Mouse (Mus musculus) urinary bladder, postnatal 36 days (tissue): ENCODE data around the gene Cd180.
"Not testable (repeated sequence)": the region's sequence is repeated elsewhere in the genome, so short reads cannot be mapped to it uniquely, and the experiment has no call there.

Experiments
- DNase-seq, 2 experiments: peaks; one replicate each; pipeline ENCODE4 v3.0.0; 2022; ENCODE audit warnings: low spot score in 2 of 2, mixed read lengths in 1 of 2

Cd180 gene

DNA sequence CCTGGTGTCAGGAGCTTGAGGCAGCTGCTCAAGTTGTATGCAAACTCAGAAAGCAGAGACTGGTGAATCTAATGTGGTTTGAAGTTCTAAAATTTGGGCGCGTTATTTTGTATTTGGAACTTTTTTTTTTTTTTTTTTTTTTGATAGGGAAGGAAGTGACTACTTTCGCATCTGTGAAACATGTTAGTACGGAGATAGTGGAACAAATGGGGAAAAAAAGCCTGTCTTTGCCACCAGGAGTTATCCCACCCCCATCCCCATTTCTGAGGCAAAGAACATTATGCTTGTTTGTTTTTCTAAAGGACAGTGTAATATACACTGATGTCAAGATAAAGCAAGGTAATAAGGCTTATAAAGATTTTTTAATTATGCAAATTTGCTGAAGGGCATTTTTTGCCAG, 15.8 kb upstream of the Cd180 start:
- DNase-seq: not testable (repeated sequence)

DNA sequence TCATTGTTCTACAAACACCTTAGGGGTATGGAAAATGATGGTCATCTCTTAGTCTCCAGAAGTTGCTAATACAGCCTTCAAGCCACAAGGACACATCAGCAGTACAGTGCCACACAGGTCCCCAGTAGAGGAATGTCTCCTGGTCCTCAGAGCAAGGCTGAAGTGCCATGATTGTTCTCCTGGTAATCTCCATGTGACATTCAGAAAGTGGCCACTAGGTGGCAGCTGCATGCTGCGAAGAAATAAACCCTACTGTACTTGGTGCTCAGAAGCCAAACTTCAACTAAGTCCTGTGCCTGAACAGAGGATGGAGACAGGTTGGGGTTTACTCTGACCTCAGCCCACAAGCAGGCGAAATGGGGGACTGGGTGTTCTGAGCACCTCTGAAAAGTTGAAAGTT, 14.9 kb upstream of the Cd180 start:
- DNase-seq: peak; percentile 57 to 68

- DNase-seq: no peak
Measured at GRCm38 (mm10) chr13:102684890-102685289, 8.5 kb upstream of the Cd180 start.

DNA sequence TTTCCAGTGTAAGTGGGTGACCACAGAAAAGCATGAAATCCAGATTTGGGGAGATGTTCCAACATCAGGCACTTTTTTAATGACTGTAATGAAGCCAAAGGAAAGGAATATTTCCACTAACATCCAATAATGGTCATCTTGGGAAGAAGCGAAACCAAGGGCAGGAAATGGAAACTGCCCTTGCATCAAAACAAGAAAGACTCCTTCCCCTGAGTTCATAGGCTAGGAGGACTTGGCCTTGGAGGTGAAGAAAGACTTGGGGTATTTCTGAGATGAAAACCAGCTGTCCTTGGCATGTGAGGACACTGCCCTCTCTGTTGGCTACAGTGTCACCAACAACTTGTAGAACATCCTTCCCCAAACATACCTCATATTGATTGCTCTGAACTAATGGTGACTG, 5.2 kb upstream of the Cd180 start:
- no peak for DNase-seq

- no peak for DNase-seq
Measured at GRCm38 (mm10) chr13:102689201-102690090, 3.9 kb upstream of the Cd180 start.

GRCm38 (mm10) chr13:102690184-102690583, 3.2 kb upstream of the Cd180 start:
- no peak for DNase-seq

DNA sequence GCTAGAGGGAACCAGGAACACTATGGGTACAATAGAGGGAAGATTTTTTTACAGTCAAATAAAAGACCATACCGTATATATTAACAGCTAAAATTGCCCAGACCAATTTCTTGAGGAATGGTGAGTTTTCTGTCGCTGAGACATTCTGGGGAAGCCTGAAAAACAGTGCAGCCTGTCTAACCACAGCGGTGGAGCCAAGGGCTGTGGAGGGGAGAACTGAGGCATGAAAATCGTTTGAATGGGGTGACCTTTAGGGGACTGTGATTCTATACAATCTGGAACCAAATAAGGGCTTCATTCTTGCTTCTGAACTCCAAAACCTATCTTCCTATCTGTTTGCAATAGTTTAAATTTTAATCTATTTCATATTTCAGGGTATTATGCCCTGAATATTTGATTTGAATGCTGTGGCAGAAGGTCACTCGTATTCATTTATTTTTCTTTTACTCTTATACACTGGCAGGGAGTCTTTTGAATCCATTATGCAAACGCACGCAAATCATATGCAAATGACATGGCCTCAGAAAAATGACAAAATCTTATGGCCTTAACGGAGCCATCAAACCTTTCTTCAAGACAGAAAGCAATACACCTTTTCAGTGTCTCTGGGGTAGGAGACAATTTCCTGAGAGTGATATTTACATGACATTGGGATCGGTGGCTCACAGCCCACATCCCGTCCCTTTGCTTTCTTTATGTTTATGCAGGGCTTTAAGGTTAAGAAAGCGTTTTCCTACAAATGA, 1.8 kb upstream of the Cd180 start:
- DNase-seq: no peak

DNA sequence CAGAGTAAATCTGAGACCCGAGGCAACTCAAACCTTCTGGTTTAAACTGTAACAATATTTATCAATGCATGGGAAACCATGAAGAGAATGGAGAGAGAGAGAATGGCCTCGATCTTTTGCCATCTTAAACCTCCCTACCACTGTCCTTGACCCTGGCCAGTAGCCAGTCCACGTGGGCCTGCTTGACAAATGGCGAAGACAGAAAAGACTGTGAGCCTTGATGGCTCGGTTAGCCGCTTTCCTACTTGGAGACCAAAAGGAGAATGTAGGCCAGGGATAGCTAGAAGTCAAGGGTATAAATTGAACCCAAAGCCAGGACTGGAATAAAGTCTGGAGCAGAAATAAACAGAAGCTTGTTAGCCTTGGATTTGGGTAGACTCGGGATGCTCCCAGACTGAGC, 796 bp downstream of the Cd180 start:
- no peak for DNase-seq

DNA sequence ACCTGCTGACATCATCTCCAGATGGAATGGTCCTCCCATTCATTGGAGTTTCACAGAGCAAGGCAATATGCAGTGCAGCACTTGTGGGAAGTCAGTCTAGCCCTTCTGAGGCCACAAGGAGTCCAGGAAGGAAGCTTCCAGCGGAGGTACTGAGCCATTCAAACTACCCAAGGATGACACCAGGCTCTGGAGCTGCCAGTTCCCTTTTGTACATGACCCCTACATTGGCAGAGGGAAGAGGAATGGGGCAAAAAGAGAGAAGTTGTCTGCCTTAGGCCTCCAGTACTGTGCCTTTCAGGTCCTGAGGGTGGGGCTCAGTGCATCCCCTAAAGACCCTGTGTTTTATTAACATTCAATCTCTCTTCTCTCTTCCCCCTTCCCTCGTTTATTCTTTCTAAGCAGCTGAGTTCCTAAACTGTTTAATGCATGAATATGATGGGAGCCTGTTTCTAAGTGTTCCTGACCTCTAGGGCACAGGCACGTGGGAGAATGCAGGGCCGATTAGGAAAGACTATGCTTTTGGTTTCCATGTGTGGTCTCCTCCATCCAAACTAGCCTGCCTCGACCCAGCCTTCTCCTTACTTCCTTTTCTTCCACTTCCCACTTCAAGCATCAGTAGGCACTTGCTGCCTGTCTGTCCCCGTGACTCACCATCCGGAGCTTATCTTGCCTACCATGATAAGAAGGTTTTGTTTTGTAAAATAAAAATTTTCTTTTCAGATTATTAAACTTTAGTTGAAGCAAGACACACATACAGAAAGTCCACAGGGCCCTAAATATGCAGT, 2.0 kb downstream of the Cd180 start:
- no peak for DNase-seq

DNA sequence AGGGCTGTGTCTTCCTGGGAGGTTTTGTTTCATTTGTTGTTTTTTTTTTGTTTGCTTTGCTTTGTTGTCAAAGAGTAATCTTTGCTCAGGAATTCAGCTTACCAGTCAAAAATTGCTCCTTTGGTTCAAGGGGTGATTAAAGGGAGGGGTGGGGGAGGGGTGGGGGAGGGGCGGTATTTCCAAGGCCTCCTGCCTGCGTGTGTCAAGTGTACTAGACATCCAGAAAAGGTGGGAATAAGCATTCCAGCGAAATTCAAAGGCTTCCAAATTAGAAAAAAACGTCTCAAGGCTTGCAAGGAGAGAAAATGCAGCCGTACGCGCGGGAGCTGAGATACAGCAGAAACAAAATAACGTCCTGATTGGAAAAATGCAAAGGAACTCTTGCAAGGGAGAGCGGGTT, 5.0 kb downstream of the Cd180 start:
- no peak for DNase-seq

DNA sequence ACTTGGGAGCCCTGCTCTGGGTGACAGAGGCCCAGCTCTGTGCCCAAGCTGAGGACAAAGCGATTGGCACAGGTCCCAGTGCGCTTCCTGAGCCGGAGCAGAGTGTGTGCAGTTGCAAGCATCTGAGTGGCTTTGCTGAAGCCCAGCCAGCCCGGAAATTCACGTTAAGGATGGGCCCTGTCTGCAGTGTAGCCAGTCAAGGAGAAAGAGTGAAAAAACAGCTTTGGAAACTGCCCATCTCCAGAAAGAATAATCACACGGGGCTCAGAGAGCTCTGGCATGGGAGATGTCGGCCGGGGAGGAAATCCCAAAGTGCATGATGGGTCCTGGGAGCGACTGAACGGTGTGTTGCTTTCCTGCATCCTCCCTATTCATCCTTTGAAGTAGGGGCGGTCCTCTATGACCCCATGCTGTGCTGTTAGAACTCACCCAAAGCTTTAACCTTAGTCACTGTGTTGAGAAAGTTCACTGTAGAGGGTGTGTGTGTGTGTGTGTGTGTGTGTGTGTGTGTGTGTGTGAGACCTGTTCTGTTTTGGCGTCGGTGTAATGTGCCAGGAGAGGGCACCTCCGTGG, 5.5 kb downstream of the Cd180 start:
- DNase-seq: peak in 1 of 2 experiments; percentile 42

DNA sequence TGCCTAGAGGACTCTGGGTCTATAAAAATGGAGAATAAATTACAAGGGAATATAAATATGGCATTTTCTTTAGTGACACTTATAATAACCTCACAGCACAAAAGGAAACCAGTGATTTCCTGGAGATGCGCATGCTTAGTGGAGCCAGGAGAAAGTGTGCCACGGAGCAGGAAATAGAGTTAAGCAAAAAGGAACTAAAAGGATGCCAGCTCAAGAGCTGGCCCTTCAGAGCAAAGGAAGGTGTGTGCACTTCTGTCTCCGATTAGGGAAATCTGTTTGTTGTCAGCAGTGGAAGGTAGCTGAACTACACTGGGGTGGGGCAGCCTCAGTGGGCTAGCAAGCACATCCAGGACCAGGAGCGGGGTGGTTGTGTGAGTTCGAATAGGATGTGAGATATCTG, 6.8 kb downstream of the Cd180 start:
- DNase-seq: no peak

DNA sequence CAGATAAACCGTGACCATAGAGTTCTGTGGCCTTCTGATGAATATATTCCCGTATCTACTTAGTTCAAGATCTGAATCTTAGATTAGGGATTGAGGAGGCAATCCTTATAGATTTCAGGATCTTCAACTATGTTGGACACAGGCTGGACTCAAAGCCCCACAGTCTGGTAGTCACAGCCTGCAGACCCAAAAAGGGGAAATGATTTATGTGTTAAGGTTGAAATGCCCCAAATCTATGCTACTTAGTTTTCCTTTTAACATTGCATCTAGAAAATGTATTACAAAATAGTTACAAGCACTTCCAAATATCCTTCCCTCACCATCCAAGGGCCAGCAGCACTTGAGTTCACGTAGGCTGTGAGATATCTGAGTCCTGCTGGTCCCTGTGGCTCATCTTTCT, 7.4 kb downstream of the Cd180 start:
- no peak for DNase-seq

DNA sequence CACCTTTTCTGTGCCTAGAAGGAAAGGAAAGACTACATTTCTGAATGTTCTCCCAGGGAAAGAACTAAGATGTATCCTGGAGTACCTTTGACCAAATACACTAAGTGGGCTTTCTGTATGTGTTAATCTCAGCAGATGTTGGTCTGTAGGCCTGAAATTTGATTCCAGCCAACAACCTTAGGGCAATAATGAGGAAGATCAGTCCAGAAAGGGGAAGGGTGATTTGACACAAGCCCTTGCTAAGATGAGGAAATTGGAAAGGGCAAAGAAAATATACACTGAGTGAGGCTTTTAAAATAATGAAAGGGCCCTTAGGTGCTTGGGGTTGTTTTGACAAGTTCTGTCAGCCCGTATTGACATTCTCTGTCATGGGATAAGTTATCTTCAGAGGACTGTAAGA, 23.6 kb downstream of the Cd180 start:
- no peak for DNase-seq

DNA sequence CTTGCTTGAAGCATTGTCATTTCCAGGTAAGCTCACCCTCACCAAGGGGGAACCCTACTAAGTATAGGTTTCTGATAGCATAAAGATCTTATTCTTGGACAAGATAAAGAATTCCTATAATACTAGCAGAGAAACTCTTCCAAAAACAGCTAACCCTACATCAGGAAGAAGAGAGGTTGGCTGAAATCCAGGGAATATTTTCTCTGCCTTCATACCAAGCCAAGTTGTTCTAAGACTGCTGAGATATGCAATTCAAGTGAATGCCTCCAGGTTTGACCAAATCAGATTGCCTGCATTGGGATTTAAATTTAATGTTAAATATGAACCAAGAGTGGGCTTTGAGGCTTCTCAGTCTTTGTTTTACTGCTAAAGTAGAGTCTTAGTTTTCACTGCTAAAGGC, 32.1 kb downstream of the Cd180 start:
- no peak for DNase-seq

- no peak for DNase-seq
Measured at GRCm38 (mm10) chr13:102725906-102726305, 32.5 kb downstream of the Cd180 start.

GRCm38 (mm10) chr13:102726876-102727275, 33.5 kb downstream of the Cd180 start:
- DNase-seq: no peak

DNA sequence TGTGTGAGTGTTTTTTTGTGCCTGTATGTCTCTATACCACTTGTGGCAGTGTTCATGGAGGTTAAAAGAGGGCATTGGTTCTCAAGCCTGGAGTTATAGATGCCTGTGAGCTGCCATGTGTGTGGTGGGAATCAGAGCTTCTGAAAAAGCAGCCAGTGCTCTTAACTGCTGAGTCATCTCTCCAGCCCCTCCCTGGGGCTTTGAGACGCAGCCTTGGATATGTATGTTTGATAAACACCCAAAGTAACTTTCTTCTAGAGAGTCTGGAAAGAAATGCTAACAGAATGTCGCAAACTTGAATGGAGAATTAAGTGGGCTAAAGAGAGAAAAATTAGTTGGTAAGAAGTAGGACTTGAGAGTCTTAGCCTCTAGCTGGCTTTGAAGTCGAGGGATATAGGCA, 34.7 kb downstream of the Cd180 start:
- DNase-seq: no peak

DNA sequence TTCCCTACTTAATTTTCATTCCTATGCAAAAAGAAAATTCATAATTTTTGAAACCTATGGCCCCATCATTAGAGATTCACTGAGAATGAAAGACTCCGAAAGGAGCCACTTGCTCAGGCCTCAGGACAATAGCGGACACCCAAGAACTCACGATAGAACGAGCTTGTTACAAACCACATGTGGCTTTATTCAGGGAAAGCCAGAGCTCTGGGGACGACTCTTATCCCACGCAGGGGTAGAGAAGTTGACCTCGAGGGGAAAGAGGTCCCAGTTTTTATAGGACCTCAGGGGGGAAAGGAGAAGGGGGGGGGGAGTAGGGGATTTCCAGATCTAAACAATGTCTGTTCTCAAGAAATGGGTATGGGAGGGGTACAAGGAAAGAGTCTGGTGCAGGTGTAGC, 35.6 kb downstream of the Cd180 start:
- not testable (repeated sequence) for DNase-seq

GRCm38 (mm10) chr13:102733063-102733462, 39.7 kb downstream of the Cd180 start:
- no peak for DNase-seq

DNA sequence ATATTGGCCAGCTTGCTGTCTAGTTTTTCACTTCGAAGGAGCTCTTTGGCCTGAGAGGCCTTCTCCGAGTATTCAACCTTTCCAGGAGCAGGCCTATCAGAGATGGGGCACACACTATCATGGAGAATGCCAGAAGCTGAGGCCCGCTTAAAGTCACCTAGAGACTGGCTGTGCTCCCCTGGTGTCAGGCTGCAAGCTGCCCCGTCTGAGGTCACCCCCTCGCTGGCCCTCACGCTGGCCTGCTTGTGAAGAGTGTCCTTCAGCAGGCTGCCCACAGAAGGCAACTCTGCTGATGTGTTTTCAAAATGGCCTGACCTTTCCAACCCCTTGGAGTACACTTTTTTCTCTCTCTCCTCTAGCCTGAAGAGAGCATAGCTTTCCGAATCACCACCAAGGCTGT, 44.5 kb downstream of the Cd180 start:
- no peak for DNase-seq
